20 mouse cellular contexts compared by ENCODE assay signal in the genomic region with DNA sequence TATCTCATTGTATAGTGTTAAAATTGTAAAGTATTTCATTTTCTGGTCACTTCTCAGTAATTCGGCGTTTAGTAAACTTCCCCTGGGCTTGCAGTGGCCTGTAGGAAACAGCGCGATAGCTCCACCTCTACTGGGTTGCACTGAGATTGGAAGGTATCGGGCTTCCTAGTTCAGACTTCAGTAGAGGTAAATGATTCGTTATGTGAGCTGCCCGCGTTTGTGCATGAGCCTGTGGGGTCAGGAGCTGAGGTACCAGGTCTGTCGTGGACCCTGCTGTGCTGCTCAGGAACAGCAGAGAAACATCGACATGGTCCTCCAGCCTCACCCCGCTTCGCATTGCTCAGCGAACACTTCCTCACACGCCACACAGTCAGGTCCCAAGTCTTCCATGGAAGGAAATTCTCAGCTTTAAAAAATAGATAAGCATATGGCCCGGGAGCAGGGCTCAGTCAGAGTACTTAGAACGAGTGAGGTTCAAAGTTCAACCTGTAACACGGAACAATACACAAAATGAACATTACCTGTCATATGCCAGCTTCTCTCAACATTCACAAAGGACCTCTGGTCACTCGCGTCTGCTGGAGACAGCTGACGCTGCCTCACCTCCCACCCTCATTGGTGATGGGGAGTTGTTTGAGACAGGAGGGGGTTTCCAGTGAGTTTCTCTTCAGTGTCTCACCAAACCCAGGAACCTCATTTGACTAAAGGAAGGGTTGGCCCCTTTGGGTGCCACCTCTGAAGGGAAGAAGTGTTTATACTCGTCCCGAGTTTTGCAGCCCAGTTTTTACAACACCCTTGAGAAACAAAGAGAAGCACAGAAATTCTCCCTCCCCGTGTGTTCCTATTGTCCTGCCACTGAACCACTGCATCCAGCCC. TPM values are rescaled to one million over a fixed set of nuclear protein-coding genes. Genes with fewer than 3 reads are reported as not detected.
A peak's percentile ranks its signal among the peaks of the same experiment; 100 is the strongest.
DNase-seq lines count a peak whose midpoint lies in the region; ATAC-seq lines count a peak whose summit lies in the region.
"Had no signal": no experiment of that assay in that cellular context is flagged by ENCODE, and none has a peak within 500 bp of the region (broad histone marks: within the 10 kb centered on the region; RNA-seq: fewer than 3 reads in every experiment).

No protein-coding gene starts in this region.

- H3K4me3 ChIP-seq in heart, embryonic 10.5 days, result no peak overlapping the region
- no peak overlapping the region for H3K4me3 ChIP-seq in intestine, embryonic 15.5 days (replicated peaks)
- no peak overlapping the region for H3K4me3 ChIP-seq in forebrain, embryonic 16.5 days (replicated peaks; ENCODE audit: low read length)
- H3K4me3 ChIP-seq: embryonic facial prominence, embryonic 12.5 days; forebrain, embryonic 15.5 days; heart, embryonic 13.5 days; layer of hippocampus, adult 2 months; left cerebral cortex, adult 2 months; liver, embryonic 13.5 days; midbrain, embryonic 13.5 days had no signal

- ATAC-seq in intestine, embryonic 15.5 days, result peak; percentile 81
- ATAC-seq in forebrain, embryonic 16.5 days, result no peak
- ATAC-seq: forebrain, embryonic 15.5 days; midbrain, embryonic 13.5 days had no signal

- H3K27me3 ChIP-seq in heart, embryonic 10.5 days (ENCODE audit: insufficient read depth, poor library complexity, severe bottlenecking), result peaks cover 15% of the 10 kb centered on the region
- H3K27me3 ChIP-seq in intestine, embryonic 15.5 days (replicated peaks), result no peaks in the 10 kb centered on the region
- H3K27me3 ChIP-seq in forebrain, embryonic 16.5 days (replicated peaks; ENCODE audit: control insufficient read depth, insufficient read depth, low read length), result no peaks in the 10 kb centered on the region
- H3K27me3 ChIP-seq: embryonic facial prominence, embryonic 12.5 days; forebrain, embryonic 15.5 days; midbrain, embryonic 13.5 days had no signal

- no peaks in the 10 kb centered on the region for H3K9me3 ChIP-seq in heart, embryonic 10.5 days
- H3K9me3 ChIP-seq in intestine, embryonic 15.5 days, result no peaks in the 10 kb centered on the region
- H3K9me3 ChIP-seq in forebrain, embryonic 16.5 days (ENCODE audit: control insufficient read depth, low read length), result no peaks in the 10 kb centered on the region
- H3K9me3 ChIP-seq: embryonic facial prominence, embryonic 12.5 days; forebrain, embryonic 15.5 days; G1E; heart, embryonic 13.5 days; liver, embryonic 13.5 days; midbrain, embryonic 13.5 days had no signal

- 72% methylated on average over 23 of the region's 23 CpGs for WGBS in heart, embryonic 10.5 days
- WGBS in intestine, embryonic 15.5 days, result 67% methylated on average over 23 of the region's 23 CpGs
- 74% methylated on average over 23 of the region's 23 CpGs for WGBS in forebrain, embryonic 16.5 days

- H3K36me3 ChIP-seq in heart, embryonic 10.5 days, result no peaks in the 10 kb centered on the region
- H3K36me3 ChIP-seq in intestine, embryonic 15.5 days, result no peaks in the 10 kb centered on the region
- no peaks in the 10 kb centered on the region for H3K36me3 ChIP-seq in forebrain, embryonic 16.5 days (ENCODE audit: control insufficient read depth, insufficient read depth)
- H3K36me3 ChIP-seq: embryonic facial prominence, embryonic 12.5 days; forebrain, embryonic 15.5 days; G1E; heart, embryonic 13.5 days; liver, embryonic 13.5 days; midbrain, embryonic 13.5 days had no signal

- H3K27ac ChIP-seq in heart, embryonic 10.5 days, result no peak overlapping the region
- H3K27ac ChIP-seq in intestine, embryonic 15.5 days, result peak overlapping the region; percentile 33
- H3K27ac ChIP-seq in forebrain, embryonic 16.5 days (ENCODE audit: low read length), result no peak overlapping the region
- H3K27ac ChIP-seq: embryonic facial prominence, embryonic 12.5 days; forebrain, embryonic 15.5 days; heart, embryonic 13.5 days; layer of hippocampus, adult 2 months; left cerebral cortex, adult 2 months; liver, embryonic 13.5 days; midbrain, embryonic 13.5 days had no signal

- DNase-seq in heart, adult 11 months, result peak; percentile 95
- DNase-seq in heart, embryonic 10.5 days (ENCODE audit: low spot score), result no peak
- peak; percentile 91 to 94 for DNase-seq in B cell, adult 2 months
- peak; percentile 70 to 83 for DNase-seq in spleen, adult 18-20 months
- no peak for DNase-seq in layer of hippocampus, adult 9-11 months
- no peak for DNase-seq in cerebellum, postnatal 4 days (ENCODE audit: low spot score in 2 of 2)
- DNase-seq: cerebellum, adult 11-12 months; liver, embryonic 13.5 days had no signal

- H3K9ac ChIP-seq in intestine, embryonic 15.5 days, result no peak overlapping the region
- H3K9ac ChIP-seq in forebrain, embryonic 16.5 days (replicated peaks; ENCODE audit: low read depth, low read length), result no peak overlapping the region
- H3K9ac ChIP-seq: embryonic facial prominence, embryonic 12.5 days; forebrain, embryonic 15.5 days; heart, embryonic 13.5 days; liver, embryonic 13.5 days; midbrain, embryonic 13.5 days had no signal

- peak overlapping the region; percentile 17 for H3K4me2 ChIP-seq in intestine, embryonic 15.5 days (replicated peaks)
- H3K4me2 ChIP-seq in forebrain, embryonic 16.5 days (ENCODE audit: low read length), result no peak overlapping the region
- H3K4me2 ChIP-seq: embryonic facial prominence, embryonic 12.5 days; forebrain, embryonic 15.5 days; heart, embryonic 13.5 days; liver, embryonic 13.5 days; midbrain, embryonic 13.5 days had no signal

- H3K4me1 ChIP-seq in heart, embryonic 10.5 days, result no peaks in the 10 kb centered on the region
- no peaks in the 10 kb centered on the region for H3K4me1 ChIP-seq in intestine, embryonic 15.5 days (replicated peaks)
- peaks cover 2% of the 10 kb centered on the region; the same call in 1 of the 2 replicates for H3K4me1 ChIP-seq in forebrain, embryonic 16.5 days (replicated peaks; ENCODE audit: control insufficient read depth, insufficient read depth, low read length)
- H3K4me1 ChIP-seq: embryonic facial prominence, embryonic 12.5 days; forebrain, embryonic 15.5 days; liver, embryonic 13.5 days had no signal

RNA-seq across cellular contexts. Expression of gene H2-Eb1, which starts 4.7 kb away (rescaled TPM):
- polyA plus RNA-seq in heart, embryonic 10.5 days (2016; fragmentation: Nextera tagmentation; extraction: Ambion mirVana), result 1.4 TPM in 2 replicates
- polyA plus RNA-seq in intestine, embryonic 15.5 days (2015; fragmentation: Nextera tagmentation; extraction: Ambion mirVana), result 6.9 and 7.4 TPM in 2 replicates
- polyA plus RNA-seq in forebrain, embryonic 16.5 days (2015; fragmentation: Nextera tagmentation; extraction: Ambion mirVana), result 0.82 and 1.0 TPM in 2 replicates
- polyA plus RNA-seq: G1E had no signal

RNA-seq across cellular contexts. Expression of gene H2-Aa, which starts 13.3 kb away (rescaled TPM):
- 0.11 TPM in 1 of 2 replicates, not detected in the other for polyA plus RNA-seq in heart, embryonic 10.5 days (2016; fragmentation: Nextera tagmentation; extraction: Ambion mirVana)
- polyA plus RNA-seq in intestine, embryonic 15.5 days (2015; fragmentation: Nextera tagmentation; extraction: Ambion mirVana), result 10.2 TPM in 2 replicates
- not detected in 2 replicates for polyA plus RNA-seq in forebrain, embryonic 16.5 days (2015; fragmentation: Nextera tagmentation; extraction: Ambion mirVana)
- polyA plus RNA-seq: forebrain, embryonic 15.5 days; G1E; limb, embryonic 11.5 days had no signal

RNA-seq across cellular contexts. Expression of gene H2-Eb2, which starts 24.5 kb away (rescaled TPM):
- polyA plus RNA-seq in heart, embryonic 10.5 days (2016; fragmentation: Nextera tagmentation; extraction: Ambion mirVana), result not detected in 2 replicates
- not detected in 2 replicates for polyA plus RNA-seq in intestine, embryonic 15.5 days (2015; fragmentation: Nextera tagmentation; extraction: Ambion mirVana)
- not detected in 2 replicates for polyA plus RNA-seq in forebrain, embryonic 16.5 days (2015; fragmentation: Nextera tagmentation; extraction: Ambion mirVana)
- polyA plus RNA-seq: cortical plate, adult 2 months; embryonic facial prominence, embryonic 12.5 days; G1E; heart, embryonic 13.5 days; liver, embryonic 13.5 days; midbrain, embryonic 13.5 days had no signal

RNA-seq across cellular contexts. Expression of gene H2-Ab1, which starts 43.4 kb away (rescaled TPM):
- polyA plus RNA-seq in heart, embryonic 10.5 days (2016; fragmentation: Nextera tagmentation; extraction: Ambion mirVana), result 13.2 and 14.6 TPM in 2 replicates
- polyA plus RNA-seq in intestine, embryonic 15.5 days (2015; fragmentation: Nextera tagmentation; extraction: Ambion mirVana), result 17.1 and 21.4 TPM in 2 replicates
- 0.53 and 0.95 TPM in 2 replicates for polyA plus RNA-seq in forebrain, embryonic 16.5 days (2015; fragmentation: Nextera tagmentation; extraction: Ambion mirVana)

RNA-seq across cellular contexts. Expression of gene Btnl2, which starts 53.7 kb away (rescaled TPM):
- 0.05 TPM in 1 of 2 replicates, not detected in the other for polyA plus RNA-seq in heart, embryonic 10.5 days (2016; fragmentation: Nextera tagmentation; extraction: Ambion mirVana)
- 3.7 and 5.0 TPM in 2 replicates for polyA plus RNA-seq in intestine, embryonic 15.5 days (2015; fragmentation: Nextera tagmentation; extraction: Ambion mirVana)
- not detected in 2 replicates for polyA plus RNA-seq in forebrain, embryonic 16.5 days (2015; fragmentation: Nextera tagmentation; extraction: Ambion mirVana)
- polyA plus RNA-seq: cortical plate, adult 2 months; embryonic facial prominence, embryonic 12.5 days; G1E; heart, embryonic 13.5 days; kidney, embryonic 16.5 days; limb, embryonic 11.5 days; midbrain, embryonic 13.5 days had no signal

Comparison
In these comparisons a context has a peak if more than half of its experiments do, and no peak if none do; other contexts are left out.
1. DNase-seq: peak in heart, adult 11 months (single experiment), B cell, adult 2 months (2 of 2) and spleen, adult 18-20 months (2 of 2); none in heart, embryonic 10.5 days (single experiment), layer of hippocampus, adult 9-11 months (single experiment) and cerebellum, postnatal 4 days (0 of 2).